Mouse (Mus musculus): ENCODE results near the gene Wdr63. TPM values are rescaled to one million over a fixed set of nuclear protein-coding genes. Genes with fewer than 3 reads are reported as not detected.

Gene Wdr63
- polyA plus RNA-seq, 1 experiment from 2014 or later, result 1.3 TPM

- WGBS, result 93% methylated on average over 12 of the region's 12 CpGs
- Histone ChIP-seq H3K27me3 (replicated peaks; ENCODE audit: control insufficient read depth, insufficient read depth, low read length) (no peaks in the 10 kb centered on the region), H3K27ac (ENCODE audit: low read depth, low read length) (no peak overlapping the region), H3K9ac (ENCODE audit: low read depth, low read length) (no peak overlapping the region), H3K4me2 (ENCODE audit: low read length) (no peak overlapping the region), H3K36me3 (ENCODE audit: control insufficient read depth, insufficient read depth, low read length) (no peaks in the 10 kb centered on the region), H3K9me3 (ENCODE audit: control insufficient read depth, low read length) (no peaks in the 10 kb centered on the region), H3K4me1 (ENCODE audit: control insufficient read depth, insufficient read depth, low read depth, low read length) (no peaks in the 10 kb centered on the region), H3K4me3 (ENCODE audit: low read length) (no peak overlapping the region)
- ATAC-seq, result no peak
Measured at GRCm38 (mm10) chr3:146080241-146080640, 27.7 kb downstream of the Wdr63 start.

- H3K4me3 ChIP-seq (ENCODE audit: low read length), result no peak overlapping the region
- no peak overlapping the region for H3K9ac ChIP-seq (ENCODE audit: low read depth, low read length)
- no peak for ATAC-seq
- H3K9me3 ChIP-seq (ENCODE audit: control insufficient read depth, low read length), result no peaks in the 10 kb centered on the region
- no peaks in the 10 kb centered on the region for H3K36me3 ChIP-seq (ENCODE audit: control insufficient read depth, insufficient read depth, low read length)
- H3K27ac ChIP-seq (ENCODE audit: low read depth, low read length), result no peak overlapping the region
- WGBS, result 76% methylated on average over 7 of the region's 7 CpGs
- no peaks in the 10 kb centered on the region for H3K27me3 ChIP-seq (replicated peaks; ENCODE audit: control insufficient read depth, insufficient read depth, low read length)
- H3K4me1 ChIP-seq (ENCODE audit: control insufficient read depth, insufficient read depth, low read depth, low read length), result no peaks in the 10 kb centered on the region
- no peak overlapping the region for H3K4me2 ChIP-seq (ENCODE audit: low read length)
Measured at GRCm38 (mm10) chr3:146072780-146073179, 35.1 kb downstream of the Wdr63 start.

GRCm38 (mm10) chr3:146069276-146069675 lies 38.7 kb downstream of the Wdr63 start:
- H3K4me3 ChIP-seq (ENCODE audit: low read length), result no peak overlapping the region
- ATAC-seq, result no peak
- H3K27me3 ChIP-seq (replicated peaks; ENCODE audit: control insufficient read depth, insufficient read depth, low read length), result no peaks in the 10 kb centered on the region
- no peaks in the 10 kb centered on the region for H3K36me3 ChIP-seq (ENCODE audit: control insufficient read depth, insufficient read depth, low read length)
- H3K4me2 ChIP-seq (ENCODE audit: low read length), result no peak overlapping the region
- 77% methylated on average over 4 of the region's 4 CpGs for WGBS
- H3K9me3 ChIP-seq (ENCODE audit: control insufficient read depth, low read length), result no peaks in the 10 kb centered on the region
- no peak overlapping the region for H3K9ac ChIP-seq (ENCODE audit: low read depth, low read length)
- H3K4me1 ChIP-seq (ENCODE audit: control insufficient read depth, insufficient read depth, low read depth, low read length), result no peaks in the 10 kb centered on the region
- no peak overlapping the region for H3K27ac ChIP-seq (ENCODE audit: low read depth, low read length)

GRCm38 (mm10) chr3:146063146-146063545 lies 44.8 kb downstream of the Wdr63 start:
- no peak overlapping the region for H3K9ac ChIP-seq (ENCODE audit: low read depth, low read length)
- H3K4me1 ChIP-seq (ENCODE audit: control insufficient read depth, insufficient read depth, low read depth, low read length), result no peaks in the 10 kb centered on the region
- no peaks in the 10 kb centered on the region for H3K36me3 ChIP-seq (ENCODE audit: control insufficient read depth, insufficient read depth, low read length)
- no peak overlapping the region for H3K4me2 ChIP-seq (ENCODE audit: low read length)
- H3K9me3 ChIP-seq (ENCODE audit: control insufficient read depth, low read length), result no peaks in the 10 kb centered on the region
- no peak overlapping the region for H3K27ac ChIP-seq (ENCODE audit: low read depth, low read length)
- 89% methylated on average over 11 of the region's 11 CpGs for WGBS
- H3K4me3 ChIP-seq (ENCODE audit: low read length), result no peak overlapping the region
- H3K27me3 ChIP-seq (replicated peaks; ENCODE audit: control insufficient read depth, insufficient read depth, low read length), result no peaks in the 10 kb centered on the region
- ATAC-seq, result no peak

GRCm38 (mm10) chr3:146059356-146059926 lies 48.5 kb downstream of the Wdr63 start:
- H3K9me3 ChIP-seq (ENCODE audit: control insufficient read depth, low read length), result no peaks in the 10 kb centered on the region
- H3K9ac ChIP-seq (ENCODE audit: low read depth, low read length), result no peak overlapping the region
- 81% methylated on average over 15 of the region's 15 CpGs for WGBS
- ATAC-seq, result no peak
- no peaks in the 10 kb centered on the region for H3K36me3 ChIP-seq (ENCODE audit: control insufficient read depth, insufficient read depth, low read length)
- no peak overlapping the region for H3K4me3 ChIP-seq (ENCODE audit: low read length)
- no peaks in the 10 kb centered on the region for H3K4me1 ChIP-seq (ENCODE audit: control insufficient read depth, insufficient read depth, low read depth, low read length)
- no peak overlapping the region for H3K27ac ChIP-seq (ENCODE audit: low read depth, low read length)
- no peak overlapping the region for H3K4me2 ChIP-seq (ENCODE audit: low read length)
- H3K27me3 ChIP-seq (replicated peaks; ENCODE audit: control insufficient read depth, insufficient read depth, low read length), result peaks cover under 1% of the 10 kb centered on the region; the same call in 1 of the 2 replicates

GRCm38 (mm10) chr3:146058263-146058662 lies 49.7 kb downstream of the Wdr63 start:
- Histone ChIP-seq H3K4me2 (ENCODE audit: low read length) (no peak overlapping the region), H3K9ac (ENCODE audit: low read depth, low read length) (no peak overlapping the region), H3K27ac (ENCODE audit: low read depth, low read length) (no peak overlapping the region), H3K4me1 (ENCODE audit: control insufficient read depth, insufficient read depth, low read depth, low read length) (no peaks in the 10 kb centered on the region), H3K36me3 (ENCODE audit: control insufficient read depth, insufficient read depth, low read length) (no peaks in the 10 kb centered on the region), H3K4me3 (ENCODE audit: low read length) (no peak overlapping the region), H3K27me3 (replicated peaks; ENCODE audit: control insufficient read depth, insufficient read depth, low read length) (peaks cover 2% of the 10 kb centered on the region; the same call in 1 of the 2 replicates), H3K9me3 (ENCODE audit: control insufficient read depth, low read length) (no peaks in the 10 kb centered on the region)
- no peak for ATAC-seq
- 16% methylated on average over 4 of the region's 4 CpGs for WGBS

GRCm38 (mm10) chr3:146057131-146057530 lies 50.8 kb downstream of the Wdr63 start:
- Histone ChIP-seq H3K27ac (ENCODE audit: low read depth, low read length) (no peak overlapping the region), H3K4me1 (ENCODE audit: control insufficient read depth, insufficient read depth, low read depth, low read length) (no peaks in the 10 kb centered on the region), H3K4me3 (ENCODE audit: low read length) (no peak overlapping the region), H3K4me2 (ENCODE audit: low read length) (no peak overlapping the region), H3K9ac (ENCODE audit: low read depth, low read length) (no peak overlapping the region), H3K27me3 (replicated peaks; ENCODE audit: control insufficient read depth, insufficient read depth, low read length) (peaks cover 2% of the 10 kb centered on the region; the same call in 1 of the 2 replicates), H3K9me3 (ENCODE audit: control insufficient read depth, low read length) (no peaks in the 10 kb centered on the region), H3K36me3 (ENCODE audit: control insufficient read depth, insufficient read depth, low read length) (no peaks in the 10 kb centered on the region)
- ATAC-seq, result no peak
- WGBS, result 81% methylated on average over 7 of the region's 7 CpGs

- H3K4me3 ChIP-seq (ENCODE audit: low read length), result no peak overlapping the region
- no peak overlapping the region for H3K27ac ChIP-seq (ENCODE audit: low read depth, low read length)
- peaks cover 2% of the 10 kb centered on the region; the same call in 1 of the 2 replicates for H3K27me3 ChIP-seq (replicated peaks; ENCODE audit: control insufficient read depth, insufficient read depth, low read length)
- H3K36me3 ChIP-seq (ENCODE audit: control insufficient read depth, insufficient read depth, low read length), result no peaks in the 10 kb centered on the region
- H3K4me2 ChIP-seq (ENCODE audit: low read length), result no peak overlapping the region
- 85% methylated on average over 2 of the region's 2 CpGs for WGBS
- ATAC-seq, result no peak
- no peaks in the 10 kb centered on the region for H3K9me3 ChIP-seq (ENCODE audit: control insufficient read depth, low read length)
- H3K4me1 ChIP-seq (ENCODE audit: control insufficient read depth, insufficient read depth, low read depth, low read length), result peaks cover 7% of the 10 kb centered on the region
- H3K9ac ChIP-seq (ENCODE audit: low read depth, low read length), result no peak overlapping the region
Measured at GRCm38 (mm10) chr3:146053873-146054272, 54.1 kb downstream of the Wdr63 start.

- 73% methylated on average over 6 of the region's 6 CpGs for WGBS
- Histone ChIP-seq H3K9me3 (ENCODE audit: control insufficient read depth, low read length) (no peaks in the 10 kb centered on the region), H3K4me2 (ENCODE audit: low read length) (no peak overlapping the region), H3K4me1 (ENCODE audit: control insufficient read depth, insufficient read depth, low read depth, low read length) (peaks cover 7% of the 10 kb centered on the region), H3K4me3 (ENCODE audit: low read length) (no peak overlapping the region), H3K27me3 (replicated peaks; ENCODE audit: control insufficient read depth, insufficient read depth, low read length) (peaks cover 2% of the 10 kb centered on the region; the same call in 1 of the 2 replicates), H3K9ac (ENCODE audit: low read depth, low read length) (no peak overlapping the region), H3K36me3 (ENCODE audit: control insufficient read depth, insufficient read depth, low read length) (no peaks in the 10 kb centered on the region), H3K27ac (ENCODE audit: low read depth, low read length) (no peak overlapping the region)
- no peak for ATAC-seq
Measured at GRCm38 (mm10) chr3:146053082-146053814, 54.7 kb downstream of the Wdr63 start.
